Mouse (Mus musculus): ENCODE results near the gene Agxt2. TPM values are rescaled to one million over a fixed set of nuclear protein-coding genes. Genes with fewer than 3 reads are reported as not detected.

Gene Agxt2
- not detected for total RNA-seq (2023)

DNA sequence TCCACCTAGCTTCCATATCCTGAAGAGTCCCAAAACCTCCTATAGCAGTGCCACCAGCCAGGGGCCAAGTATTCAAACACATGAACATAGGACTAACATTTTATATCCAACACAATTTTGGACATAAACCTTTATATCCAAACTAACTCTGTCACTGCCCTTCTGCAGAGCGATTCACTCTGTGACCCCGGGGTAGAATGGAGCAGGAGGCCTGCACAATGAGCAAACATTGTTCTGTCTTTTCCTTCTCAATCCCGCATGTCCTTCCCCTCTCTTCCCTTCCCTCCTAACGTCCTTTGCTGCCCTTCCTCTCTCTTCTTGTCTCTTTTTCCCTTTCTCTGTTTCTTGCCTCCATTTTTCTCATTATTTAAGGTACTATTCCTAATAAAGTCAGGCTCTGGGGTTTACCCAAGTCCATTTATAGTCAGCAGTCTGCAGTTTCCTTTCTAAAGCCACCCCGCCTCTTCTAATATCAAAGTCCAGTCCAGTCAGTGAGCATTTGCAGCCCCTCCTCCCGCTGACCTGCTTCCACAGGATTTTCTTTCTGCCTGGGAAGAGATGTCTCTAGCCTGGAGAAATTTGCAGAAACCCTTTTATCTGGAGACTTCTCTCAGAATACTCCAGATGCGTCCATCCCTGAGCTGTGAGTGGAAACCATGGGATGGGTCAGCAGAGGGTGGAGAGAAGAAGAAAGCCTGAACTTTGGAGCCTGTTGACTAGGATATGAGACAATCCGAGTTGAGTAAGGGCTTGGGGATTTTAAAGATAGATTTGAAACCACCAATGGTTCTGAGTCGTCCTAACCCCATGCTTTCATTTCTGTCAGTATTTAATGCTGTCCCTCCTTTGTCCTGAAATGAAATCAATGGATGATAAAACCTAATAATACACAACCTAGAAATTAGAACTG, at the start of gene Agxt2:
Gene Agxt2, plus strand, starts transcription at position 494 of the 910 bp plus-strand sequence.

GRCm38 (mm10) chr15:10325080-10325479, 33.3 kb upstream of the Agxt2 start, which contains the start of gene Gm21973:
Gene Gm21973, plus strand, starts transcription at chr15:10325380.

Other genes starting within 250 kb of the Agxt2 start
- not detected for gene Prlr, start 181.3 kb upstream of the Agxt2 start, total RNA-seq (2023)
- not detected for gene Gm21973, start 33.2 kb upstream of the Agxt2 start, total RNA-seq (2023)
- 10 to 100 TPM; 20.3 to 25.6 TPM for gene Dnajc21, start 112.0 kb downstream of the Agxt2 start, total RNA-seq (2023)
- gene Brix1, start 127.4 kb downstream of the Agxt2 start, total RNA-seq (2023): 10 to 100 TPM; 19.3 to 21.6 TPM
- 10 to 100 TPM; 14.3 to 15.8 TPM for gene Rad1, start 127.5 kb downstream of the Agxt2 start, total RNA-seq (2023)
- gene Ttc23l, start 200.1 kb downstream of the Agxt2 start, total RNA-seq (2023): not detected

Measured in monocyte, adult 59 days (primary cell).